Mouse (Mus musculus) ES-Bruce4 (cell line): Measurements from ENCODE around the gene Rpl34.

Experiments
- CTCF ChIP-seq: IDR thresholded peaks from one replicate; pipeline ENCODE4 v1.8.1; 2011; ENCODE audit warnings: low read depth, low read length
- EP300 ChIP-seq: IDR thresholded peaks from 2 replicates; pipeline ENCODE4 v1.6.1; 2011; ENCODE audit warnings: low read depth, low read length; ENCODE audit not compliant: insufficient read depth

DNA sequence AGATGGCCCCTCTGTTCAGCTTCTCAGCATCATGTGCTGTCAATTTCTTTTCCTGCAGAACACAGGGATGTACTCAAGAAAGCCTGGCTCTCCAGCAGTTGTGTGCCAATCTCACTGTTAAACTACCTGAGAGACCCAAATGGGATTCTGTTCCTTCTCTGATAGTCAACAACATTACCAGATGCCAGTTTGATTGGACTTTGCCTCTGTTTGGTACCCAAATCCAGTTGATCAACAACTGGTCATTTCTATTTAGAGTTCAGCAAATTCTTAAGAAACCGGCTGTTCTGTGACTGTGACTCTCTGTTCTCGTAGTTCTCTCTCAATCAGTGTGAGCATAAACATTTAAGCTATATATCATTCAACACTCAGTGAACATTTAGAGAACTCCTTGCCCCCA is 49.0 kb downstream of the Rpl34 start:
- no peak for TF ChIP-seq CTCF
- no peak for TF ChIP-seq EP300
